Mouse (Mus musculus) olfactory bulb, adult 2 months (tissue): ENCODE measurements around the gene Atp1b4.
"Not testable (repeated sequence)": the region's sequence is repeated elsewhere in the genome, so short reads cannot be mapped to it uniquely, and the experiment has no call there.

Source experiments
- CTCF ChIP-seq: fragments of 200-500 bp; IDR thresholded peaks from 2 replicates; pipeline ENCODE4 v1.5.1; 2012; ENCODE audit warnings: low read depth, mild to moderate bottlenecking, low read length, moderate library complexity; ENCODE audit not compliant: insufficient read depth
- POLR2A ChIP-seq: fragments of 200-500 bp; IDR thresholded peaks from 2 replicates; pipeline ENCODE4 v1.6.1; 2012; ENCODE audit warnings: mild to moderate bottlenecking, low read depth, low read length, moderate library complexity; ENCODE audit not compliant: insufficient read depth

DNA sequence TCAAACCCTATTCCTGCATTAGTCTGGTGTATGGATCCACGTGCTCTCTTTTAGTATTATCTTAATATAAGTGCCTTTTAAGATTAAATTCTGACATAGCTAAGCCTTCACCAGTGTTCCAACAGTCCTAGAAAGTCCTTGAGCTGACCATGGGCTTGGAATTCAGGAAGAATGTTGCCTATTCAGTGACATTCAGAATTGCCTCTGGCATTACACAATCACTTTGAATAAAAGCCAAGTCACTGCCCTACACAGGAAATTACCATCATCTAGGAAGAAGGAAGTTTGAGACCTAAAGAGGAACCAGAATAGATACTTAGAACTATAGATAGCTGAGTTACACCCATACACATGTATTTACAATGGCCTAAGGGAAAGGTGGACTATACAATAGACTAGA, 48.6 kb downstream of the Atp1b4 start:
- not testable (repeated sequence) for TF ChIP-seq POLR2A, CTCF
